Mouse (Mus musculus): ENCODE results near the gene Rxra.

- TF ChIP-seq CTCF (IDR thresholded peaks at IDR 0.05; ENCODE audit: control insufficient read depth, insufficient read depth, low read length) (no peak), POLR2A (IDR thresholded peaks at IDR 0.05; ENCODE audit: borderline replicate concordance, control insufficient read depth, low read depth, low read length) (no peak)
Measured at GRCm38 (mm10) chr2:27699574-27699973, 23.3 kb downstream of the Rxra start.

Measured in bone marrow, adult 2 months (tissue).